Mouse (Mus musculus): ENCODE data around the gene Sh3bgrl2.

DNA sequence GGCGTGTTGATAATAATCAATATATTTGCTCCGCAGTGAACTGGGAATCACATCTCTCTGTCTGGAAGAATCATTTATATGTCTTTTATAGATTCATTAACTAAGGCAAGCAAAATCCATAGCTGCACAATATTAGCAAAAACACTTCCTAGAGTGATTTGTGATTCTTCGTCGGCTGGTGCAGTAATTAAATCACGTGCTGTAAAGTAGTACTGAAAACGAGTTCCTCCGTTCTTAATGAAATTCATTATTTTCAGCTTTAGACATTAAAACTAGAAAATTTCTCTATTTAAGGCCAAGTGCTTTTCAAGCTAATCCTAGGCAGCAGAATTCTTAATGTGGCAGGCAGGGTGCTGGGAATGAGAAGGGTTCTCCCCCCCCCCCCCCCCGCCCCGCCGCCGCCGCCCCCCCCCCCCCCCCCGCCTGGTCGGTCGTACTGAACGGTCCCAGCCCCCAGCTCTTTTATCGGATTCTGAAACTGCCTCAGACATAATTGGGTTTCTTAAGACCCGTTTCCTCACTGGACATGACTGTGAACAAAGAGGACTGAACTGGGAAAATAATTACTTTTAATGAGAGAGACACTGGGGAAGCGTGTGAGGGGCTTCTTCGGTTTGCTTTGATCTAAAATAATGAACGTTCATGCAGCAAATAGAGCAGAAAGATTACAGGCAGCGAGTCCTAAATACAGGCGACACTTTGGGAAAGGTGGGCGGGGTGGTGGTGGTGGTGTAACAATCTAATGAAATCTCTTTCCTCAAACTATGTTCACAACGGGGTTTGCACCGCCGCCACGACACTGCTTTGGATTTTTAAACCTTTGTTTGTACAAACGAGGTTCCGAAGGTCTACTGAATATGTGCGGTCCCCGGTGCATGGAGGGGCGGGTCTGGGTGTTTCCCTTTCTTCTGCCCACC is 116.1 kb downstream of the Sh3bgrl2 start:
- no peak for TF ChIP-seq TCF12 (IDR thresholded peaks at IDR 0.05; ENCODE audit: low read depth, low read length)
- TF ChIP-seq MAFK (IDR thresholded peaks at IDR 0.05; ENCODE audit: borderline replicate concordance, low read depth, low read length): no peak
- no peak for TF ChIP-seq CTCF (IDR thresholded peaks at IDR 0.05 in 2 of 3, conservative IDR thresholded peaks at IDR 0.05 in 1 of 3; ENCODE audit: control insufficient read depth in 1 of 3, insufficient read depth in 1 of 3, low read depth in 2 of 3, low read length in 3 of 3, poor library complexity in 1 of 3, severe bottlenecking in 1 of 3)
- TF ChIP-seq ZKSCAN1 (IDR thresholded peaks at IDR 0.05; ENCODE audit: low read depth, low read length): no peak
- no peak for TF ChIP-seq HCFC1 (IDR thresholded peaks at IDR 0.05; ENCODE audit: low read depth, low read length)
- TF ChIP-seq GATA1 (IDR thresholded peaks at IDR 0.05; ENCODE audit: low read depth, low read length): no peak
- TF ChIP-seq TAL1 (IDR thresholded peaks at IDR 0.05; ENCODE audit: low read length): no peak
- TF ChIP-seq RAD21 (IDR thresholded peaks at IDR 0.05; ENCODE audit: low read depth, low read length): no peak
- no peak for TF ChIP-seq EP300 (IDR thresholded peaks at IDR 0.05; ENCODE audit: low read depth in 1 of 2, low read length in 2 of 2)
- no peak for TF ChIP-seq POLR2AphosphoS2 (IDR thresholded peaks at IDR 0.05; ENCODE audit: low read length)
- no peak for TF ChIP-seq NELFE (IDR thresholded peaks at IDR 0.05; ENCODE audit: low read depth, low read length)

Data from MEL (cell line).